Comparison of ENCODE assay signal across 11 mouse cellular contexts in the genomic region with DNA sequence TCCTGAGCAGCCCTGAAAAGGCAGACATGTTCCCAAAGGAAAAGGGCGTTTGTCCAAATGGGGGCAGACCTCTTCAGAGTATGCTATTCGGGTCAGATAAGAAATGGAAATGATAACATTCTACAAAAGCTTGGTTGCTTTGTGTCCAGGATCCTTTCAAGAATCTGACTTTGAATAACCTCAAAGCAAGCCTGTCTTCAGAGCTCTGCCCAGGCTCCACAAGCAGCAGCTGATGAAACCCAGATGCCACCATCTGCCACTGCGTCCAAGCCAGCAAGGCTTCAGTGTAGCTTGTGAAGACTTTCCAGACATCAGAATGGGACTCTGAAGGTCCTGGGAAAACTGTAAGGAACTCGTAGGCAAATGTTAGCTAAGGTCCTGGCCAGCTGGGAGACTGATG.
A peak's percentile ranks its signal among the peaks of the same experiment; 100 is the strongest.
DNase-seq lines count a peak whose midpoint lies in the region; ATAC-seq and TF ChIP-seq lines count a peak whose summit lies in the region.
"Had no signal": no experiment of that assay in that cellular context is flagged by ENCODE, and none has a peak within 500 bp of the region (broad histone marks: within the 10 kb centered on the region; RNA-seq: fewer than 3 reads in every experiment).

No protein-coding gene starts in this region.

- no peak for TF ChIP-seq CTCF in left cerebral cortex, adult 2 months (IDR thresholded peaks at IDR 0.05)

- H3K27me3 ChIP-seq in embryonic facial prominence, embryonic 11.5 days (ENCODE audit: control insufficient read depth, insufficient read depth, low read length), result no peaks in the 10 kb centered on the region
- no peaks in the 10 kb centered on the region for H3K27me3 ChIP-seq in liver, embryonic 11.5 days (replicated peaks; ENCODE audit: control insufficient read depth, insufficient read depth, low read length)
- H3K27me3 ChIP-seq: limb, embryonic 15.5 days; neural tube, embryonic 13.5 days; stomach, embryonic 15.5 days had no signal

- H3K36me3 ChIP-seq in embryonic facial prominence, embryonic 11.5 days (replicated peaks; ENCODE audit: control insufficient read depth, insufficient read depth, low read depth, low read length), result no peaks in the 10 kb centered on the region
- no peaks in the 10 kb centered on the region for H3K36me3 ChIP-seq in liver, embryonic 11.5 days (ENCODE audit: control insufficient read depth, insufficient read depth, low read length)
- H3K36me3 ChIP-seq: limb, embryonic 15.5 days; neural tube, embryonic 13.5 days; stomach, embryonic 15.5 days had no signal

- no peaks in the 10 kb centered on the region for H3K4me1 ChIP-seq in embryonic facial prominence, embryonic 11.5 days (ENCODE audit: control insufficient read depth, insufficient read depth, low read length)
- peaks cover 12% of the 10 kb centered on the region; the same call in 1 of the 2 replicates for H3K4me1 ChIP-seq in liver, embryonic 11.5 days (replicated peaks; ENCODE audit: control insufficient read depth, insufficient read depth, low read length)

- ATAC-seq in embryonic facial prominence, embryonic 11.5 days (replicated peaks; ENCODE audit: insufficient number of reproducible peaks, low FRiP score, low TSS enrichment, low read depth), result no peak
- no peak for ATAC-seq in liver, embryonic 11.5 days (replicated peaks; ENCODE audit: low FRiP score)

- no peaks in the 10 kb centered on the region for H3K9me3 ChIP-seq in embryonic facial prominence, embryonic 11.5 days (replicated peaks; ENCODE audit: control insufficient read depth, low read length)
- no peaks in the 10 kb centered on the region for H3K9me3 ChIP-seq in liver, embryonic 11.5 days (ENCODE audit: control insufficient read depth, low read length)
- H3K9me3 ChIP-seq: limb, embryonic 15.5 days; neural tube, embryonic 13.5 days; stomach, embryonic 15.5 days had no signal

- 0 out of 2 replicates have a peak overlapping the region, but pooled peaks have one; percentile 32 for H3K27ac ChIP-seq in left cerebral cortex, adult 2 months
- H3K27ac ChIP-seq in embryonic facial prominence, embryonic 11.5 days (replicated peaks; ENCODE audit: low read depth, low read length), result no peak overlapping the region
- H3K27ac ChIP-seq in liver, embryonic 11.5 days (ENCODE audit: low read depth, low read length), result no peak overlapping the region
- H3K27ac ChIP-seq: limb, embryonic 15.5 days; neural tube, embryonic 13.5 days; stomach, embryonic 15.5 days had no signal

- no peak for DNase-seq in left cerebral cortex, adult 2 months (ENCODE audit: extremely low spot score in 1 of 2, low spot score in 2 of 2)
- no peak for DNase-seq in left cerebral cortex, adult 11 months (ENCODE audit: low spot score)
- peak; percentile 65 to 77 for DNase-seq in cerebellum, adult 18-20 months
- DNase-seq in embryonic facial prominence, embryonic 11.5 days (ENCODE audit: low spot score), result peak; percentile 36
- peak; percentile 41 for DNase-seq in lung, postnatal 14 days
- no peak for DNase-seq in layer of hippocampus, postnatal 25 days (ENCODE audit: extremely low spot score in 1 of 2, low spot score in 1 of 2)
- DNase-seq in liver, embryonic 11.5 days (ENCODE audit: low spot score), result no peak
- DNase-seq: kidney, adult 18-20 months had no signal

- H3K9ac ChIP-seq in embryonic facial prominence, embryonic 11.5 days (replicated peaks; ENCODE audit: low read length), result no peak overlapping the region
- no peak overlapping the region for H3K9ac ChIP-seq in liver, embryonic 11.5 days (ENCODE audit: low read depth, low read length)
- H3K9ac ChIP-seq: limb, embryonic 15.5 days; neural tube, embryonic 13.5 days; stomach, embryonic 15.5 days had no signal

- H3K4me3 ChIP-seq in left cerebral cortex, adult 2 months, result no peak overlapping the region
- H3K4me3 ChIP-seq in embryonic facial prominence, embryonic 11.5 days (ENCODE audit: low read depth, low read length), result no peak overlapping the region
- no peak overlapping the region for H3K4me3 ChIP-seq in liver, embryonic 11.5 days (ENCODE audit: low read depth, low read length)
- H3K4me3 ChIP-seq: limb, embryonic 15.5 days; neural tube, embryonic 13.5 days; stomach, embryonic 15.5 days had no signal

- intact Hi-C loops in left cerebral cortex, adult 2 months (cut with DNase I), result no loop called here

- no peak overlapping the region for H3K4me2 ChIP-seq in embryonic facial prominence, embryonic 11.5 days (ENCODE audit: low read depth, low read length)
- H3K4me2 ChIP-seq in liver, embryonic 11.5 days, result no peak overlapping the region
- H3K4me2 ChIP-seq: limb, embryonic 15.5 days; neural tube, embryonic 13.5 days; stomach, embryonic 15.5 days had no signal

- 80% methylated on average over 4 of the region's 4 CpGs for WGBS in embryonic facial prominence, embryonic 11.5 days
- WGBS in liver, embryonic 11.5 days, result 53% methylated on average over 4 of the region's 4 CpGs

Comparison
In these comparisons a context has a peak if more than half of its experiments do, and no peak if none do; other contexts are left out.
1. DNase-seq: peak in cerebellum, adult 18-20 months (2 of 2), embryonic facial prominence, embryonic 11.5 days (single experiment) and lung, postnatal 14 days (single experiment); none in left cerebral cortex, adult 2 months (0 of 2), left cerebral cortex, adult 11 months (single experiment), layer of hippocampus, postnatal 25 days (0 of 2) and liver, embryonic 11.5 days (single experiment).